Mouse (Mus musculus) kidney, embryonic 14.5 days (tissue): Measurements from ENCODE around the gene Gm28230. TPM values are rescaled to one million over a fixed set of nuclear protein-coding genes. Genes with fewer than 3 reads are reported as not detected.

Experiments used
- ATAC-seq: fragments of 200-750 bp; cut with Nextera tagmentation; 2 replicates; pipeline ENCODE4 v1.8.0; 2017; ENCODE audit warnings: moderate number of reproducible peaks, mild to moderate bottlenecking, moderate TSS enrichment, moderate library complexity; ENCODE audit not compliant: low FRiP score, low TSS enrichment
- H3K27ac ChIP-seq: fragments of 300-500 bp; sonication (generic); 2 replicates; pipeline ENCODE4 v1.5.1; 2014; ENCODE audit warnings: low read depth, mild to moderate bottlenecking, low read length, moderate library complexity, mixed read lengths
- H3K27me3 ChIP-seq: fragments of 300-500 bp; sonication (generic); 2 replicates; pipeline ENCODE4 v1.6.1; 2014; ENCODE audit warnings: mild to moderate bottlenecking, low read length; ENCODE audit not compliant: control insufficient read depth, insufficient read depth
- H3K36me3 ChIP-seq: fragments of 300-500 bp; sonication (generic); 2 replicates; pipeline ENCODE4 v1.6.1; 2014; ENCODE audit warnings: low read length, mixed read lengths; ENCODE audit not compliant: control insufficient read depth, insufficient read depth
- H3K4me1 ChIP-seq: fragments of 300-500 bp; sonication (generic); 2 replicates; pipeline ENCODE4 v1.6.1; 2014; ENCODE audit warnings: low read length, mixed read lengths; ENCODE audit not compliant: control insufficient read depth, insufficient read depth
- H3K4me2 ChIP-seq: fragments of 300-500 bp; sonication (generic); replicated peaks from 2 replicates; pipeline ENCODE4 v1.6.1; 2014; ENCODE audit warnings: low read depth, mild to moderate bottlenecking, low read length
- H3K4me3 ChIP-seq: fragments of 300-500 bp; sonication (generic); 2 replicates; pipeline ENCODE4 v1.5.1; 2014; ENCODE audit warnings: mild to moderate bottlenecking, low read length
- H3K9ac ChIP-seq: fragments of 300-500 bp; sonication (generic); 2 replicates; pipeline ENCODE4 v1.6.1; 2014; ENCODE audit warnings: low read depth, mild to moderate bottlenecking, low read length, moderate library complexity
- H3K9me3 ChIP-seq: fragments of 300-500 bp; sonication (generic); 2 replicates; pipeline ENCODE4 v1.6.1; 2016; ENCODE audit warnings: low read length; ENCODE audit not compliant: control insufficient read depth
- WGBS: fragments of 180-500 bp; shearing (Covaris S2); extraction: QIAGEN DNeasy Blood & Tissue Kit; methylation state at CpG from one replicate; pipeline ENCODE4 v1.1.7; 2014; 5-methylcytosine and 5-hydroxymethylcytosine counted together
- polyA plus RNA-seq: library from polyadenylated mRNA; unstranded; fragments of >200 nt; fragmentation: Nextera tagmentation; extraction: Ambion mirVana; gene quantifications from 2 replicates; pipeline ENCODE4 v1.2.1, GENCODE M21; 2014

Gene Gm28230
- polyA plus RNA-seq, 1 experiment from 2014 or later = 2.3 TPM

- Histone ChIP-seq H3K4me2 (peak overlapping the region; percentile 85), H3K9ac (peak overlapping the region; percentile 99), H3K9me3 (no peaks in the 10 kb centered on the region), H3K4me1 (peaks cover 27% of the 10 kb centered on the region; the same call in 1 of the 2 replicates), H3K36me3 (peaks cover 8% of the 10 kb centered on the region; the same call in 1 of the 2 replicates), H3K27ac (peak overlapping the region; percentile 99; the same call in 1 of the 2 replicates), H3K4me3 (peak overlapping the region; percentile 85; the same call in 1 of the 2 replicates), H3K27me3 (peaks cover 7% of the 10 kb centered on the region; the same call in 1 of the 2 replicates)
- ATAC-seq = no peak
- WGBS = 32% methylated on average over 1 of the region's 1 CpGs
Observed at GRCm38 (mm10) chr2:74695383-74695782, 31.1 kb upstream of the Gm28230 start.

GRCm38 (mm10) chr2:74695813-74696430 is 30.6 kb upstream of the Gm28230 start:
- Histone ChIP-seq H3K36me3 (peaks cover 8% of the 10 kb centered on the region; the same call in 1 of the 2 replicates), H3K4me2 (peak overlapping the region; percentile 85), H3K27ac (peak overlapping the region; percentile 99), H3K4me1 (peaks cover 31% of the 10 kb centered on the region; the same call in 1 of the 2 replicates), H3K9me3 (no peaks in the 10 kb centered on the region), H3K27me3 (peaks cover 7% of the 10 kb centered on the region; the same call in 1 of the 2 replicates), H3K4me3 (peak overlapping the region; percentile 85), H3K9ac (peak overlapping the region; percentile 99)
- no peak for ATAC-seq
- 19% methylated on average over 7 of the region's 7 CpGs for WGBS

GRCm38 (mm10) chr2:74696442-74697335 is 29.8 kb upstream of the Gm28230 start:
- H3K27me3 ChIP-seq = 0 out of 2 replicates have a peak, but pooled peaks cover 3% of the 10 kb centered on the region
- peak overlapping the region; percentile 99 for H3K27ac ChIP-seq
- H3K9ac ChIP-seq = peak overlapping the region; percentile 99
- H3K36me3 ChIP-seq = peaks cover 8% of the 10 kb centered on the region; the same call in 1 of the 2 replicates
- H3K4me2 ChIP-seq = peak overlapping the region; percentile 85
- WGBS = 5% methylated on average over 34 of the region's 34 CpGs
- peak; percentile 28 for ATAC-seq
- H3K9me3 ChIP-seq = no peaks in the 10 kb centered on the region
- peaks cover 31% of the 10 kb centered on the region; the same call in 1 of the 2 replicates for H3K4me1 ChIP-seq
- peak overlapping the region; percentile 85 for H3K4me3 ChIP-seq

- ATAC-seq = peak; percentile 52
- H3K9ac ChIP-seq = peak within 1 kb of the TSS; percentile 99
- H3K36me3 ChIP-seq = peaks cover 8% of the 10 kb centered on the region; the same call in 1 of the 2 replicates
- H3K4me2 ChIP-seq = peak within 1 kb of the TSS; percentile 85
- WGBS = under 1% methylated on average over 43 of the region's 43 CpGs
- no peaks in the 10 kb centered on the region for H3K9me3 ChIP-seq
- peaks cover 26% of the 10 kb centered on the region; the same call in 1 of the 2 replicates for H3K4me1 ChIP-seq
- peak within 1 kb of the TSS; percentile 85 for H3K4me3 ChIP-seq
- H3K27me3 ChIP-seq = no peaks in the 10 kb centered on the region
- H3K27ac ChIP-seq = peak within 1 kb of the TSS; percentile 99
Observed at GRCm38 (mm10) chr2:74697567-74698121, 28.9 kb upstream of the Gm28230 start, which contains the start of gene Hoxd9. Gene Hoxd9 (plus strand): TSS chr2:74697727.

GRCm38 (mm10) chr2:74698201-74699052 is 28.1 kb upstream of the Gm28230 start:
- no peaks in the 10 kb centered on the region for H3K9me3 ChIP-seq
- under 1% methylated on average over 76 of the region's 86 CpGs for WGBS
- H3K4me3 ChIP-seq = peak overlapping the region; percentile 85
- H3K9ac ChIP-seq = peak overlapping the region; percentile 99
- peaks cover 26% of the 10 kb centered on the region; the same call in 1 of the 2 replicates for H3K4me1 ChIP-seq
- peak; percentile 37 for ATAC-seq
- H3K4me2 ChIP-seq = peak overlapping the region; percentile 85
- peak overlapping the region; percentile 99 for H3K27ac ChIP-seq
- no peaks in the 10 kb centered on the region for H3K27me3 ChIP-seq
- peaks cover 8% of the 10 kb centered on the region; the same call in 1 of the 2 replicates for H3K36me3 ChIP-seq

GRCm38 (mm10) chr2:74699053-74699430 is 27.5 kb upstream of the Gm28230 start:
- no peaks in the 10 kb centered on the region for H3K9me3 ChIP-seq
- peaks cover 8% of the 10 kb centered on the region; the same call in 1 of the 2 replicates for H3K36me3 ChIP-seq
- peak overlapping the region; percentile 85 for H3K4me3 ChIP-seq
- peak overlapping the region; percentile 85 for H3K4me2 ChIP-seq
- peak overlapping the region; percentile 99 for H3K9ac ChIP-seq
- H3K27ac ChIP-seq = peak overlapping the region; percentile 99
- H3K27me3 ChIP-seq = no peaks in the 10 kb centered on the region
- ATAC-seq = peak; percentile 14
- peaks cover 28% of the 10 kb centered on the region; the same call in 1 of the 2 replicates for H3K4me1 ChIP-seq
- under 1% methylated on average over 17 of the region's 17 CpGs for WGBS

- H3K9me3 ChIP-seq = no peaks in the 10 kb centered on the region
- WGBS = 7% methylated on average over 23 of the region's 23 CpGs
- H3K27me3 ChIP-seq = no peaks in the 10 kb centered on the region
- H3K4me1 ChIP-seq = peaks cover 32% of the 10 kb centered on the region; the same call in 1 of the 2 replicates
- peak overlapping the region; percentile 99 for H3K9ac ChIP-seq
- H3K4me3 ChIP-seq = peak overlapping the region; percentile 85
- ATAC-seq = no peak
- H3K27ac ChIP-seq = peak overlapping the region; percentile 99
- peak overlapping the region; percentile 85 for H3K4me2 ChIP-seq
- H3K36me3 ChIP-seq = peaks cover 8% of the 10 kb centered on the region; the same call in 1 of the 2 replicates
Observed at GRCm38 (mm10) chr2:74699664-74700545, 26.6 kb upstream of the Gm28230 start.
